Mouse (Mus musculus) heart, adult 9 months (tissue): ENCODE data around the gene Sytl3.
A peak's percentile ranks its signal among the peaks of the same experiment; 100 is the strongest.
"Not testable (repeated sequence)": the region's sequence is repeated elsewhere in the genome, so short reads cannot be mapped to it uniquely, and the experiment has no call there.

Source experiments
- DNase-seq, 2 experiments: peaks; one replicate each; pipeline ENCODE4 v3.0.0; 2022; ENCODE audit warnings: low spot score in 2 of 2

Gene Sytl3

GRCm38 (mm10) chr17:6691596-6691995, 32.7 kb downstream of the Sytl3 start:
- peak; percentile 46 to 86 for DNase-seq

- not testable (repeated sequence) for DNase-seq
These were observed 36.8 kb downstream of the Sytl3 start for GRCm38 (mm10) chr17:6695712-6696111.

GRCm38 (mm10) chr17:6696521-6696920, 37.6 kb downstream of the Sytl3 start:
- not testable (repeated sequence) for DNase-seq

- peak; percentile 53 to 63 for DNase-seq
These were observed 38.4 kb downstream of the Sytl3 start for GRCm38 (mm10) chr17:6697224-6697775.

GRCm38 (mm10) chr17:6699502-6699901, 40.6 kb downstream of the Sytl3 start:
- DNase-seq, result not testable (repeated sequence)

GRCm38 (mm10) chr17:6700077-6700476, 41.2 kb downstream of the Sytl3 start:
- not testable (repeated sequence) for DNase-seq

- not testable (repeated sequence) for DNase-seq
These were observed 43.8 kb downstream of the Sytl3 start for GRCm38 (mm10) chr17:6702625-6703221.

GRCm38 (mm10) chr17:6703381-6704270, 44.7 kb downstream of the Sytl3 start:
- DNase-seq, result not testable (repeated sequence)

- not testable (repeated sequence) for DNase-seq
These were observed 47.6 kb downstream of the Sytl3 start for GRCm38 (mm10) chr17:6706448-6706847.

GRCm38 (mm10) chr17:6707422-6707821, 48.5 kb downstream of the Sytl3 start:
- DNase-seq, result not testable (repeated sequence)

GRCm38 (mm10) chr17:6708194-6708593, 49.3 kb downstream of the Sytl3 start:
- DNase-seq, result not testable (repeated sequence)

GRCm38 (mm10) chr17:6713483-6713882, 54.6 kb downstream of the Sytl3 start:
- DNase-seq, result not testable (repeated sequence)

GRCm38 (mm10) chr17:6713944-6714343, 55.1 kb downstream of the Sytl3 start:
- not testable (repeated sequence) for DNase-seq

GRCm38 (mm10) chr17:6727996-6728610, 69.2 kb downstream of the Sytl3 start:
- no peak for DNase-seq

GRCm38 (mm10) chr17:6729244-6729742, 70.4 kb downstream of the Sytl3 start:
- DNase-seq, result no peak

- no peak for DNase-seq
These were observed 72.2 kb downstream of the Sytl3 start for GRCm38 (mm10) chr17:6731132-6731531.

GRCm38 (mm10) chr17:6731634-6732033, 72.7 kb downstream of the Sytl3 start:
- no peak for DNase-seq

GRCm38 (mm10) chr17:6732665-6733064, 73.8 kb downstream of the Sytl3 start:
- DNase-seq, result no peak

GRCm38 (mm10) chr17:6733322-6733875, 74.5 kb downstream of the Sytl3 start:
- DNase-seq, result no peak

- no peak for DNase-seq
These were observed 76.0 kb downstream of the Sytl3 start for GRCm38 (mm10) chr17:6734746-6735441.
